Mouse (Mus musculus) heart, adult 9 months (tissue): ENCODE results near the gene Hs6st3.

ENCODE experiments used
- DNase-seq, 2 experiments: peaks; one replicate each; pipeline ENCODE4 v3.0.0; 2022; ENCODE audit warnings: low spot score in 2 of 2

The Hs6st3 gene

DNA sequence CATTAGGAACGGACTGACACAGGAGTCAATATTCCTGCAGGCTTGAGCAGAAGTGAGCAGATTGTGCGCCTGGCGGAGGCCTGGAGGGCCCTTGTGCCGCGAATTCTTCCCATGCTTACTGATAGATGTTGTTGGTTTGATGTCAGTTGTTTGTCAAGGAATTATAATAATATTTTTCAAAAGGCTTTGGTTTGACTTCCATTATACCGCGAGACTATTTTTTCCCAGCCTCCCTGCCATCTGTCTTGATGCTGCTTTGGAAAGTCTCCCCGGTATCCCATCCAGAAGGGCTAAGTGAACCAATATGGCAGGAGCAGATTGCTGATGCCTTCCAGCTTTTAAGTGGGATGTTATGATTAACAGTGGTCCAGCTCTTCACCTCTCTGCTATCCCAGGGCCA is 651.3 kb downstream of the Hs6st3 start:
- DNase-seq, result no peak

DNA sequence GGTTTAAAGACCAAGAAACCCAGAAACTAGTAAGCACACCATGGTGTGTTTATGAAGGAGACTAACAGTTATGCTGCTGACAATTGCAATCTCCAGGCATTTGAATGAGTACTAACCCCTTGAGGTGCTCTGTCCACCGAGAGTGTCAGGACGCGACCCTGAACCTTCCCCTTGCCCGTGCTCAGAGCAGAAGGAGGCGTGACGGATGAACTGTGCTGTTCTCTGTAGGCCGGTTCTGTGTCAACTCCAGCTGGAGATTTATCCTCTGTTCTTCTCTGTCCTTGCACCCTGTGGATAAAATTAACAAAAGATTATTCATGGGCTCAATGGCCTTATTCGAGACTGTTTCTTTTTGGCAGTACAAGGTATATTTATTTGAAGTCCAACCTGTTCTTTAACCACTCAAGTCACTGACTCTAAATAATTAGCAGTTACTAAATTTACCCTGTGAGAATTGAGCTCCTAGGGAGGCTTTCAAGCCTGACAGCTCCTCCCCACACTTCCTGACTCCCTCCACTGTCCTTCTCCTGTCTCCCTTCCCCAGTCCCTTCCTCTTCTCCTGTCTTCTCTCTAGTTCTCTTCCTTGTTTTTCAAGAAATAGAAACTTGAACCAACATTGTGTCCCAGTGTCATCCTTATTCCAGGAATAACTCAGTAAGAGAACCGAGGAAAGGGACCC is 659.2 kb downstream of the Hs6st3 start:
- no peak for DNase-seq

DNA sequence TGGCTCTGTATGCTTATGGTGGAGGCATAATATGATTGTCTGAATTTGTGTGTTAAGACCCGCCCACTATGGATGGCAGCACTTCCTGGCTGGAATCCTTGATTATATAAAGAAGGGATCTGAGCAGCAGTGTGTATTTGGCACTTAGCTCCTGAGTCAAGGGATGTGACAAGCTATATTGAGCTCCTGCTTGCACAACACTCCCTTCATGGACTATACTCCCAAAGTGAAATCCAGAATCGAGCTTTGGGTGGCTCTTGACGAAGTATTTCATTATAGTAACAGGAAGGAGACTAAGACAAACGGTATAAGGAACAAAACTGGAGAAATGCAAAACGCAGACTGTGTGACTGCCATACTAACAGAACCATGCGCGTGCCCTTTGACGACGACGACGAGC is 660.4 kb downstream of the Hs6st3 start:
- no peak for DNase-seq

DNA sequence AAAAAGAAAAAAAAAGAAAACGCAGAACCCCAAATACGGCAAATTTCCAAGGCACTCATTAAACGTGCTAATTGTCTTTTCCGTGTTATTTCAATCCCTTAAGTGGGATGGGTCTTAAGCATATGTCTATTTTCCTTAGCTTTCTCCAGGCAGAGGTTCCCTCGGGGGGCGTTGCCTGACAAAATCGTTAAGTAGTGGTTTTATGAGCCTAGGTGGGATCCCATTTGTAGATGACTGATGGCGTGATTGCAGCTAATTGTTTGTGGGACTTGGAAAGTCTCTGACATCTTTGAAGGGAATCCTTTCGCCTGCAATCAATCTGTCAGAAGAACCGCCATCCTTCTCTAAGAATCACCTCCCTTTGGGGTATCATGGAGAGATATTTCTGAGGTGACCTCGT is 662.7 kb downstream of the Hs6st3 start:
- no peak for DNase-seq

DNA sequence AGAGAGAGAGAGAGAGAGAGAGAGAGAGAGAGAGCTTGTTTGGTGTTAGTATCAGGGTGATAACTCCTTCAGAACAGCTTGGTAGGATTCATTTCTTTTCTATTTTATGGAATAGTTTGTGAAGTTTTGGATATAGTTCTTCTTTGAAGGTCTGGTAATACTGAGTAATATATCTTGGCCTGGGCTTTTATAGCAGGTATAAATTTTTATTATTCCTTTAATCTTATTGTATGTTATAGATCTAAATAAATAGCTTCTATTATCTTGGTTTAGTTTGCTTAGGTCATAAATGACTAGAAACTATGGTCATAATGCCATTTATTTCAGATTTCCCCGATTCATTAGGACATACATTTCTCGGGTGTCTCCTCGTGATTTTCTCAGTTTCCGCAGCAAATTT is 675.8 kb downstream of the Hs6st3 start:
- DNase-seq, result no peak

DNA sequence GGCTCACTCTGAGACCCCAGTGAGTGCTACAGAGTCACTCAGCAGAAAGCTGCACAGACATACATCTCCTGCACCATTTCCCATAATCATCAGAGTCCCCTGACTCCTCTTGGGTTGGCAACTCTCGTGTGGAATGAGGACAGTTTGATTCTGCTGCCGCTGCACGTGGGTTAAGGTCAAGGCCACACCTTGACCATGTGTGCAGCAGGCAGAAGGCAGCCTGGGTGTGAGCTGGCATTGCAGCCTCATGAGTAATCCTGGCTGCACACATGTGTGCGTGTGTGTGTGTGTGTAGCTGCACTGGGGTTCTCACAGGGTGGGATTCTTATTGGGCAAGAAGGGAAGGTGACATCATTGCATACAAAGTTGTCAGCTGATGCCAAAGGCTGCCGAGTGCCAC is 677.5 kb downstream of the Hs6st3 start:
- DNase-seq, result no peak

DNA sequence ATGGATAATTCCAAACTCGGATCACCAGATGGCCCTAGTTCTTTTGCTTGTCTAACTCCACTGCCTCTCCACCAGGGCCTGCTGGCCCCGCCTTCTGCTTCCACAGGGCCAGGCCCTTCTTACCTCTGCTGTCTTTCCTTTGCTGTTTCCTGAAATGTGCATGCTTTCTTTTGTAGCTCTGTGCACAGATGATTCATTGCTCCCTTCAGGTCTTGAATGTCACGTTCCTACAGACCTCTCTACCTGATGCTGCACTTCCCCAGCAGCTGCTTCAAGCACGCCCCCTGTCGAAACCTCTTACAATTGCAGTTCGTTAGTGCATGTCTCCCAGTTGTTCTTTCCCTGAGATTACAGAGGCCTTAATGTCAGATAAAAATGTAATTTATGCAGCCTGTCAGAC is 682.4 kb downstream of the Hs6st3 start:
- DNase-seq, result no peak

DNA sequence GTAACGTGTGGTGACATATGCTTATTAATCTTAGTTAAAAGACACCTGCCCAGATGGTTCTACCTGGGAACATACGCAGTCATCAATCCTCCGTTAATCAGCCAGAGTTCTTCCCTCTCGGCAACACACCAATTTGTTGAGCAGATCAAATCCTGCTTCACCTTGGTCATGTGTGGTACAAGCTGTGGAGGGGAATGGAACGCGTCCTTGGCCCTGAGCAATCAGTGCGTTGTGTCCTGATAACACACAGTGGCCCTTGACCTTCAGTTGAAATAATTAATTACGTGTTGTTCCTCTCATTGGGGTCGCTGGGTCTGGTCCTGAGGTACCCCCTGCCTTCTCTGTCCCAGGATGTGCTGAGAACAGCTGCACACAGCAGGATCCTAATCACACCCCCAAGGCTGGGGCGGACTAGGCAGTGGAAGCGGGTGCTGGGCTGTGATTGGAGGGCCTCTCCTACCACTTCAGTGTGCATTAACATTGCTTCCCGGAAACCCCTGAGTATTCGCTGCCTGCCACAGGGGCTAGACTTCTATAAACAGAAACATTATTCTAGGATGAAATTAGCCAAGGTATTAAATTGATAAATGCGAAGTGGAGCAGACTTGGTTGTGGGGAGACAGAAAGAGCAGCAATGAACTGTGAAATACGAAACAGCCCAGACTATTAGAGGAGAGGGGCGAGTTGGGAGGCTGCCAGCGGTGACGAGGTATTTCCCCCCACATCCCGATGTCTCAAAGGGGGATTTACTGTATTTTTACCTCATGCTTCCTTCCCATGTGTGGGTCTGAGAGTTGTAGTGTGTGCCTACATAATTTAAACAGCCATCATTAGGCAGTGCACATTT is 693.2 kb downstream of the Hs6st3 start:
- DNase-seq, result no peak

DNA sequence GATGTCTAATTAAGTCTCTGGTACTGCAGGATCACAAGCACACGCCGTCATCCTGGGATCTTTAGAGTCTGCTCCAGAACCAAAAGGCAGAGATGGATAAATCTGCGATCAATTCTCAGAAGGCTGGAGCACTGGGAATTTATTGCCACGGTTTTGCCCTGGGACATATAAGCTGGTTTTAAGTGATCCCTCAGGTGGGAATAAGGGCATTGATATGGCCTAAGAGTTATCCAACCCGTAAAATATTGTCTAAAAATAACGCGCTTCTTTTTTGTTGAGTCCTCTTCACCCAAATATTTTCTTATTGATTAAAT is 693.8 kb downstream of the Hs6st3 start:
- no peak for DNase-seq

DNA sequence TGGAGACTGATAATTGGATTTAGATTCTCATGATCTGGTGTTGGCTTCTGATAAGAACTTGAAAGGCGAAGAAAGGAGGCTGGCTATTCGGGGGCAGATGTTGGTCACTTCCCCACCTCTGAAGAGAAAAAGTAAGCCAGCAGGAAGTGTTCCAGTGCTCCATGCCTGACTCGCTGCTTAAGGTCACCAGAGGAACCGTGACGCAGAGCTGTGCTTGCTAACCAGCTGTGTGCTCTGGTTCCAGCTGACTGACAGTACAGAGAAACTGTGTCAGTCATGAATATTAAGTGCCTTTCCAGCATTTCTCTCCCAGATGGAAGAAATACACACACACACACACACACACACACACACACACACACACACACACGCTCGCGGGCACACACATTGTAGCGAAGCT is 694.8 kb downstream of the Hs6st3 start:
- no peak for DNase-seq

DNA sequence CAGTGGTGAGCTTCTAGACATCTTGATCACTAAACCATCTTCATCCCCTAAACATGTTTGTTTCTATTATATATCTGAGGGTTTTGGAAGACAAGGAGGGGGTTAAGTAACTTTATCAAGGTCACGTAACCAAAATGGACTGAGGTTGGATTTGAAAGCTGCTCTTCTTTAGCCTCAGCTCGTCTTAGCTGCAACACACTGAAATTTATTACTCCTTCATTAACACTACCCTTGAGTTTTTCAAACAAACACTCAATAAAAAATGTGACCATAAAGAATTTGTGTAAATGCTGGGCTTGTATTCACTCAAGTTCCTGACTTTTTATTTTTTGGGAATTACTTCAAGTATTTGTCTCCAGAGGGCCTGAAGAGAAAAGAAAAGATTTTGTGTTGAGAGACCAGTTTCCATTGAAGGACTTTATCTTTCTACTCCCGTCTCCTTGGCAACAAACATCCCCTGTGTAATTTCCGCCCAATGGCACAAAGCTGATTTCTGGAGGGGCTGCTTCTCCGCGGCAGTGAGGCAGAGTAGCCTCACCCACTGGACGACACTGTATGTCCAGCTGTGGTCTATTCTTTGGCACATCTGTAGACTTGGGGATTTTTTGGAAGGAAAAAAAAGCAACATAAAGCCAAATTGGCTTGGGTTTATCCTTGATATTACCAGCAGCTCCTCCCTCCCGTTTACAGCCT is 696.0 kb downstream of the Hs6st3 start:
- DNase-seq, result peak in 1 of 2 experiments; percentile 5

DNA sequence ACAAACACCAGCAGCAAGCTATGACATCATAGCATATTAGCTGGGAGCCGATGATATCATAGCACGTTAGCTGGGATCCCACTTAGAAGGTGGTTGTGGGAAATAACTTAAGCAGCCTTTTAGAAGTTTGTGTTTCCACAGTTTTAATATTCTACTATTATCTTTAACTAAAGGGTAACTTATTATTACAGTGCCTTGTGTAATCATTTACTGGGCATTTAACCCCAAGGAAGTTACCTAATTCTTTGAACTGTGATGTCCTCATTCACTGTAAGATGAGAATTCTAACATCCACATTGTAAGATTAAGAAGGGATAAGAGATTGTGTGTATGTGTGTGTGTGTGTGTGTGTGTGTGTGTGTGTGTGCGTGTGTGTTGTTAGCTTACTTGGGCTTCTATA is 697.9 kb downstream of the Hs6st3 start:
- DNase-seq, result no peak

DNA sequence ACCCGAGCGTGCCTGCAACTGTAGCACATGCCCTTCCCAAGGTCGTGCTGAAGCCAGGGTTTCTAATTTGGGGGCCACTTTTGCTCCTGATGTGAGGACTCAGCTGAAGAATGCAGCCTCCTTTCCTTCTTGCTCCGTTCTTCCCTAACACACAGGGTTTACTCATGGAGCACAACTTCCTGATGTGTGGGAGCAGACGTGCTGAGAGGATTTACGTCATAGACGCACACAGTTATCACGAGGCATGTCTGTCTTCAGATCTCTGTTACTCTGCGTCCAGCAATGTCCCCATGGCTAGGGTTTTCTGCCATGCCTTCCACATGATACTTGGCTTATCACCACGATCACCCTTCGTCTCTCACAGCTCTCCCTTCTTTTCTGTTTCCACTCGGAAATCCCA is 709.4 kb downstream of the Hs6st3 start:
- DNase-seq, result no peak

DNA sequence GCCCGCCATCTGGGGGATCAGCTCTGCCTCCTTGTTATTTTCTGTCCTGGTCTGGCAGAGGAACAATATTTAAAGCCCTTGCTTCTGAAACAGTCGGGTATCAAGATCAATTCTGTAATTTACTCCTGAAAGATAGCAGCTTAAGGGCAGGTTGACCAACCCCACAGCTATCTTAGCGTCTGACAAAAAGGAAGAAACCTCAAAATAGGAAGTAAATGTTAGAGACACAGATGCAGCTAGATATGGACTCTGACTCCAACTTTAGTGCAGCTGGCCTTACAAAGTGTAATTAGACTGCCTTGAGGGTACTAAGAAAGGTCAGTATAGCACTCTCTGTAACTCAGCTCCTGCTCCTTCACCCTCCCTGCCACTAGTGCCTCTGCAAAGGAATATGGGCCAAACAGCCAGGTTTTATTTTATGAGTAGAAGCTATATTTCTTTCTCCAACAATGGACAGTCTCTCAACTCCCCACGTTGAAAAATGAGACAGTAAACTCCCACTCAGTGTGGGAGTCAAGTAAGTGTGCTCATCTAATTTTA is 710.7 kb downstream of the Hs6st3 start:
- DNase-seq, result no peak

DNA sequence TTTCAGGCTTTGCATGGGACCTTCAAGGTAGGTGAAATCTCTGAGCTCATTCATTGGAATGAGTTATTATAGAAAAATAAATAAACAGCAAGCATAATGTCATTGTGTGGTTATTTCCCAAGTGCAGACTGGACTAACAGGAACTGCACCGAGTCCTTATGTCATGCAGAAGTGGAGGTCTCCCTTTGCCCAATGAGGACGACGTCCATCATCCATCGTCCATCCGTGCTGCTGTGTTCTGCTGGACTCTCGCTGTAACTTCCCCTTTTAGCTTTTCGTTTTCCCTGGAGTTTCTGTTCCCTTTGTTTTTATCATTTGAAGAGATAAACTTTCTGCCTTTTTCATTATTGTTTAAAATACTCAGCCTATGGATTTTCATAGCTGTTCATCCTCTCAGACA is 711.2 kb downstream of the Hs6st3 start:
- no peak for DNase-seq

DNA sequence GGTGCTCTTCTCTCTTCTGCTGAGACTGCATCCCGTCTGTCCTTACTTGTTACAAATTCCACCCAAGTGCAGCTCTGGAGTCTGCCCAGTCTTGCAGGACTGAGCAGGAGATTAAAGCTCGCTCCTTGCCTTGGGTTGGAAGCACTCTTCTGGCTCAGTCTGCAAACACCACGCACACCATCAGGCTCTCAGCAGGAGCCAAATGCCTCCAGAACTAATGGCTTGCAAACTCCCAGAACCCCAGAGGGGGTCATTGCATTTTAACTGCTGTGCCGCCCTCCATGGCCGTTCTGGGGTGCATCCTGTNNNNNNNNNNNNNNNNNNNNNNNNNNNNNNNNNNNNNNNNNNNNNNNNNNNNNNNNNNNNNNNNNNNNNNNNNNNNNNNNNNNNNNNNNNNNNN is 714.0 kb downstream of the Hs6st3 start:
- no peak for DNase-seq

DNA sequence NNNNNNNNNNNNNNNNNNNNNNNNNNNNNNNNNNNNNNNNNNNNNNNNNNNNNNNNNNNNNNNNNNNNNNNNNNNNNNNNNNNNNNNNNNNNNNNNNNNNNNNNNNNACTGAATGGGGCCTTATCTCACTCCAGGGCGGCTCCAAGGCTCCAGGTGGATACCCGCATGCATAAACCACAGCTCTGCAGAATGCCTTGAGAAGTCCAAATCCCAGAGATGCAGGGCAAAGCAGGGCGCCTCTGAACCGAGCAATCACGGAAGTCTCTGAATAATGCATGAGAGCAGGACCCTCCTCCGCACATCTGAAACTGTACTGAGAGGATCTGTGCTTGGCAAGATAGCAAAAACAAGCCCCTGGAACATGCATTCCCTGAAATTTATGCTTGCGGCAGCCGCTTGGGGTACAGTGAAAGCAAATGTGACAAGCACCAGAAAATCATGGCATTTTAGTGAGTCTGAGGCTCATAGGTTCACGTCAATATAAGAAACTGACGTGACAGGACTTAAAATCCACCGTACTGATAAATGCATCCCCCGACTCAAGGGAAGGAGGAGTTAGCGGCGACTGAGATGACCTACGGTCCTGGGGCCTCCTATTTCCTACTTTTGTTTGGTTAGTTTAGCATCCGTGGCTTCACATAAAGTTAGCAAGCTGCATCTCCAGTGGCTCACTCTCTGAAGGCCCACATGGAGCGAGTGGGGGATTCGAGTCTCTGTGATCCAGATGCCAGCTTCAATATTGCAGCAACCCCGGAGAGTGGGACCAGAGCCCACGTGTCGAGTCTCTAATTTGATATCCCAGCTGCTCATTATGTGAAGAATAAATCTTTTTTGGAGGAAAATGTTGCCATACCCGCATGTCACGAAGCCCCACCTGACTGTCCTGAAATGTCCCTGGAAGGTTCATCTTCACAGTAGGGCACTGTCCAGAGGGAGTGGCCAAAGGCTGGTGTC is 719.5 kb downstream of the Hs6st3 start:
- DNase-seq, result no peak

DNA sequence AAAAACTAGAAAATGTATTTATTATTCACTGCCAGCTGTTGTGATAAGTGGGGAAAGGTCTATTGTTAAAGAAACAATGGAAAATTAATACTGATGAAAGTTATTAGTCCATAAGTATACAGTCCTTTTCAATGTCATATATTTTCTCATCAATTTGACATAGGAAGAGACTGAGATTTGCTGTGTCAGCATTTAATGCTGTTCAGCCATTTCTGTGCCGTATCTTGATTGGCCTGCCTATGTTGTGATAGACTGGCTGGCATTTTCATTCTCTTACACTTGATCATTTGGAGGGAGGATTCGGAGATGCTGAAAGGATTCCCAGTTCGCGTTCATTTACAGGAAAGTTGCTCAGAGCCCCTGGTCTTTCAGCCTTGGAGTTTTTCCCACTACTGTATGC is 735.5 kb downstream of the Hs6st3 start:
- DNase-seq, result no peak

DNA sequence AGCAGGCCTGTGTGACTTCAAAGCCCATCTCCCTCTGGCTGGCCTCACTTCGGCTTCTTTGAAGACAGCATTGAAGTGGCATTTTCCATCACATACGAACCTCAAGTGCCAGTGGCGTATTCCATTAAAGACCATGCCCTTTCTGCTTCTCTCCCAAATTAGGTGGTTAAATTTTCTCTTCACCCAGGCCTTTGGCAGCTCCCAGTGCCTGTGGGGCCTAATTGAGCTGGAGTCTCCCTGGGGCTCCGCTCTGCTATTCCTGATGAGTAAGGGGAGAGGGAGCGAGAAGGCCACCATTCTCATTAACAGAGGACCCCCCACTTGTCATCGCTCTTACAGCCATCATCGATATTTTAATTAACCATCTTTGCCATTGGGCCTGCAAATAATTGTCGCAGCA is 754.8 kb downstream of the Hs6st3 start:
- no peak for DNase-seq

DNA sequence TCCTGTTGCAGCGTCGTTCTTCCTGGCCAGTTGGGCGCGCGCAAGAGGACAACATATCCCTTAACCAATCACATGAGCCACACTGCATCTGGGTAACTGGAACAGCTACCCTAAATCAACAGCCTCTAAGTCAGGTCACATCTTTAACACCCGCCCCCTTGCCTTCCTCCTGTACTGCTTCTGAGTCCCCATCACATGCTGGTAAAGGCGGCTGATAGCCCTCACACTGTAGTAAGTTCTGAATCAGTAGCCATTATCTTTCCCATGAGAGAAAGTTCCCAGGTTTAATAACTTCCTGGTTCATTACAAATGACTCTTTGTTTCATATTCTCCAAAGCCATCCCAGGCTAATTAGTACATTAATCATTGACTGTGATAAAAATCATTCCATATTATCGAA is 757.0 kb downstream of the Hs6st3 start:
- no peak for DNase-seq

DNA sequence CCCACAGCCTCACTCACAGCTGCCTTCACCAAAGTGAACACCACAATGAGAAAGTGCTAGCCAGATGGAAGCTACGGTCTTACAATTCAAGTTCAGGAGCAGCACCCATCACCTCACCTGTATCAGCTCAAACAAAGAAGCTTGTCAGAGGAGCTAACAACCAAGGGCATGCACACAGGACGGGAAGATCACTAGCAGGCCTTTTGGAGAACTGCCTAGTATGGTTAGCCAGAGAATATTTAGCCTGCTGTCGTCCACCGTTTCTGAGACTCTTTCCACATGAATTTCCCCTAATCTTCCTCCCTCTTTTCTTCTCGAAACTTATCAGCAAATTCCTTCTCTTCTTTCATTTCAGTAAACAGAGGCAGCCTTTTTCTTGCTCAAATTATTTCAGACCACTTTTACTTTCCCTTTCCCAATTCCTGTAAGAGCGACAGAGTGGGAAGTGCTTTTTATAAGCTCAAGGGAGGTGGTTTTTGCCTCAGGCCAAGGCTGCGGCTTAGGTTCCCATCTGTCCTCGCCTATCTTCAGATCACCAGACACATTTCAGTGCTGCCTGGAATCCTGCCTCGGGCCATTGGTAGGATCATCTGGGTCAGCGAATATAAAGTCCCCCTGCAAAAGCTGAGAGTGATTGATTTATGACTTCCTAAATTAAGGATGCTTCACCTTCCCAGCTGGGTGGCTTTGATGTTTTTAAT is 757.8 kb downstream of the Hs6st3 start:
- DNase-seq, result no peak
